Comparison of ENCODE assay signal across 8 mouse cellular contexts in genomic region chr7:45413864-45414739, GRCm38 (mm10). TPM values are rescaled to one million over a fixed set of nuclear protein-coding genes. Genes with fewer than 3 reads are reported as not detected.
DNase-seq lines count a peak whose midpoint lies in the region; ATAC-seq and TF ChIP-seq lines count a peak whose summit lies in the region.

No protein-coding gene starts in this region.

- peaks cover 27% of the 10 kb centered on the region for H3K4me1 ChIP-seq in thymus, adult 2 months (replicated peaks; ENCODE audit: control insufficient read depth, insufficient read depth, low read length)
- peaks cover 6% of the 10 kb centered on the region; the same call in 1 of the 2 replicates for H3K4me1 ChIP-seq in forebrain, postnatal 0 days (ENCODE audit: insufficient read depth)
- peaks cover 36% of the 10 kb centered on the region for H3K4me1 ChIP-seq in limb, embryonic 13.5 days
- H3K4me1 ChIP-seq in midbrain, embryonic 15.5 days, result peaks cover 11% of the 10 kb centered on the region

- peak overlapping the region; percentile 83 for H3K4me2 ChIP-seq in forebrain, postnatal 0 days (ENCODE audit: low read depth)
- H3K4me2 ChIP-seq in limb, embryonic 13.5 days (replicated peaks), result peak overlapping the region; percentile 82
- H3K4me2 ChIP-seq in midbrain, embryonic 15.5 days, result peak overlapping the region; percentile 88

- H3K36me3 ChIP-seq in thymus, adult 2 months (ENCODE audit: control insufficient read depth, insufficient read depth, low read length), result no peaks in the 10 kb centered on the region
- H3K36me3 ChIP-seq in forebrain, postnatal 0 days (ENCODE audit: insufficient read depth), result no peaks in the 10 kb centered on the region
- no peaks in the 10 kb centered on the region for H3K36me3 ChIP-seq in limb, embryonic 13.5 days
- H3K36me3 ChIP-seq in midbrain, embryonic 15.5 days (replicated peaks), result no peaks in the 10 kb centered on the region

- intact Hi-C loops in left cerebral cortex, postnatal 10 days (cut with DNase I), result no loop called here

- no peak overlapping the region for H3K27ac ChIP-seq in thymus, adult 2 months (ENCODE audit: control insufficient read depth, insufficient read depth, low read length)
- no peak overlapping the region for H3K27ac ChIP-seq in forebrain, postnatal 0 days (ENCODE audit: low read depth, low read length)
- H3K27ac ChIP-seq in limb, embryonic 13.5 days, result peak overlapping the region; percentile 45; the same call in 1 of the 2 replicates
- no peak overlapping the region for H3K27ac ChIP-seq in midbrain, embryonic 15.5 days

- no peak for TF ChIP-seq CTCF in thymus, adult 2 months (IDR thresholded peaks at IDR 0.05; ENCODE audit: borderline replicate concordance, control insufficient read depth, extremely low read depth, insufficient read depth, low read length, poor library complexity)
- no peak for TF ChIP-seq CTCF in forebrain, postnatal 0 days (IDR thresholded peaks at IDR 0.05; ENCODE audit: low read depth)

- no peaks in the 10 kb centered on the region for H3K9me3 ChIP-seq in forebrain, postnatal 0 days (ENCODE audit: low read length)
- H3K9me3 ChIP-seq in limb, embryonic 13.5 days, result no peaks in the 10 kb centered on the region
- H3K9me3 ChIP-seq in midbrain, embryonic 15.5 days, result no peaks in the 10 kb centered on the region

- WGBS in thymus, adult 2 months, result 3% methylated on average over 27 of the region's 27 CpGs
- WGBS in forebrain, postnatal 0 days, result 3% methylated on average over 26 of the region's 27 CpGs
- WGBS in limb, embryonic 13.5 days, result 1% methylated on average over 27 of the region's 27 CpGs
- WGBS in midbrain, embryonic 15.5 days, result 2% methylated on average over 26 of the region's 27 CpGs

- ATAC-seq in forebrain, postnatal 0 days, result no peak; the same call in 1 of the 2 replicates
- peak; percentile 36; the same call in 1 of the 2 replicates for ATAC-seq in limb, embryonic 13.5 days (ENCODE audit: low FRiP score, low read depth)
- ATAC-seq in midbrain, embryonic 15.5 days (replicated peaks), result peak; percentile 51

- TF ChIP-seq POLR2A in thymus, adult 2 months (IDR thresholded peaks at IDR 0.05; ENCODE audit: control insufficient read depth, extremely low read depth, insufficient read depth, low read length, poor library complexity), result no peak

- H3K9ac ChIP-seq in forebrain, postnatal 0 days, result peak overlapping the region; percentile 51
- peak overlapping the region; percentile 68 for H3K9ac ChIP-seq in limb, embryonic 13.5 days
- H3K9ac ChIP-seq in midbrain, embryonic 15.5 days, result peak overlapping the region; percentile 46

- DNase-seq in thymus, adult 2 months, result no peak
- no peak for DNase-seq in thymus, postnatal 25 days
- DNase-seq in forebrain, postnatal 0 days, result no peak
- DNase-seq in layer of hippocampus, postnatal 14 days (ENCODE audit: low spot score in 2 of 2), result no peak
- no peak for DNase-seq in left cerebral cortex, postnatal 10 days (ENCODE audit: extremely low spot score in 1 of 2, low spot score in 2 of 2)
- no peak for DNase-seq in ovary, postnatal 14 days (ENCODE audit: low spot score)

- peak overlapping the region; percentile 32 for H3K4me3 ChIP-seq in thymus, adult 2 months (ENCODE audit: control insufficient read depth, insufficient read depth, low read length)
- H3K4me3 ChIP-seq in forebrain, postnatal 0 days (ENCODE audit: low read depth, low read length), result peak overlapping the region; percentile 46
- H3K4me3 ChIP-seq in limb, embryonic 13.5 days, result peak overlapping the region; percentile 58
- peak overlapping the region; percentile 44 for H3K4me3 ChIP-seq in midbrain, embryonic 15.5 days

- peaks cover 23% of the 10 kb centered on the region for H3K27me3 ChIP-seq in thymus, adult 2 months (ENCODE audit: control insufficient read depth, insufficient read depth, low read length)
- peaks cover 83% of the 10 kb centered on the region for H3K27me3 ChIP-seq in forebrain, postnatal 0 days (ENCODE audit: insufficient read depth, low read length)
- peaks cover 99% of the 10 kb centered on the region for H3K27me3 ChIP-seq in limb, embryonic 13.5 days
- peaks cover 95% of the 10 kb centered on the region for H3K27me3 ChIP-seq in midbrain, embryonic 15.5 days (replicated peaks)

RNA-seq across cellular contexts. Expression of gene Ntf5, which starts 0.6 kb away (rescaled TPM):
- 2.1 and 3.0 TPM in 2 replicates for polyA plus RNA-seq in thymus, adult 2 months (2012; rRNA removed)
- 0.24 TPM in 1 of 2 replicates, not detected in the other for total RNA-seq in forebrain, postnatal 0 days (2014; rRNA removed)
- 0.07 and 0.11 TPM in 2 replicates for polyA plus RNA-seq in forebrain, postnatal 0 days (2015; fragmentation: Nextera tagmentation; extraction: Ambion mirVana)
- 3.0 and 3.2 TPM in 2 replicates for polyA plus RNA-seq in limb, embryonic 13.5 days (2015; fragmentation: Nextera tagmentation; extraction: Ambion mirVana)
- polyA plus RNA-seq in midbrain, embryonic 15.5 days (2015; fragmentation: Nextera tagmentation; extraction: Ambion mirVana), result 0.10 TPM in 1 of 2 replicates, not detected in the other
- under 1 TPM in 1 of 2 experiments, not detected in 1; 0.31 TPM for total RNA-seq in layer of hippocampus, postnatal 14 days (2021)
- not detected for total RNA-seq in left cerebral cortex, postnatal 10 days (2021)

RNA-seq across cellular contexts. Expression of gene Lhb, which starts 6.5 kb away (rescaled TPM):
- 0.80 and 0.96 TPM in 2 replicates for polyA plus RNA-seq in thymus, adult 2 months (2012; rRNA removed)
- total RNA-seq in forebrain, postnatal 0 days (2014; rRNA removed), result 0.43 TPM in 1 of 2 replicates, not detected in the other
- 0.36 and 1.0 TPM in 2 replicates for polyA plus RNA-seq in forebrain, postnatal 0 days (2015; fragmentation: Nextera tagmentation; extraction: Ambion mirVana)
- 0.40 TPM in 1 of 2 replicates, not detected in the other for polyA plus RNA-seq in limb, embryonic 13.5 days (2015; fragmentation: Nextera tagmentation; extraction: Ambion mirVana)
- 0.45 and 0.63 TPM in 2 replicates for polyA plus RNA-seq in midbrain, embryonic 15.5 days (2015; fragmentation: Nextera tagmentation; extraction: Ambion mirVana)
- total RNA-seq in layer of hippocampus, postnatal 14 days (2021), result under 1 TPM in 1 of 2 experiments, not detected in 1; 0.69 TPM
- total RNA-seq in left cerebral cortex, postnatal 10 days (2021), result not detected

RNA-seq across cellular contexts. Expression of gene Kcna7, which starts 8.6 kb away (rescaled TPM):
- polyA plus RNA-seq in thymus, adult 2 months (2012; rRNA removed), result 0.68 and 1.1 TPM in 2 replicates
- total RNA-seq in forebrain, postnatal 0 days (2014; rRNA removed), result 0.14 TPM in 1 of 2 replicates, not detected in the other
- polyA plus RNA-seq in forebrain, postnatal 0 days (2015; fragmentation: Nextera tagmentation; extraction: Ambion mirVana), result not detected in 2 replicates
- 0.09 TPM in 1 of 2 replicates, not detected in the other for polyA plus RNA-seq in limb, embryonic 13.5 days (2015; fragmentation: Nextera tagmentation; extraction: Ambion mirVana)
- not detected in 2 replicates for polyA plus RNA-seq in midbrain, embryonic 15.5 days (2015; fragmentation: Nextera tagmentation; extraction: Ambion mirVana)
- not detected for total RNA-seq in layer of hippocampus, postnatal 14 days (2021)
- total RNA-seq in left cerebral cortex, postnatal 10 days (2021), result not detected

RNA-seq across cellular contexts. Expression of gene Snrnp70, which starts 18.6 kb away (rescaled TPM):
- 693 and 725 TPM in 2 replicates for polyA plus RNA-seq in thymus, adult 2 months (2012; rRNA removed)
- total RNA-seq in forebrain, postnatal 0 days (2014; rRNA removed), result 247 and 310 TPM in 2 replicates
- polyA plus RNA-seq in forebrain, postnatal 0 days (2015; fragmentation: Nextera tagmentation; extraction: Ambion mirVana), result 116 and 124 TPM in 2 replicates
- polyA plus RNA-seq in limb, embryonic 13.5 days (2015; fragmentation: Nextera tagmentation; extraction: Ambion mirVana), result 262 and 283 TPM in 2 replicates
- polyA plus RNA-seq in midbrain, embryonic 15.5 days (2015; fragmentation: Nextera tagmentation; extraction: Ambion mirVana), result 202 and 214 TPM in 2 replicates
- total RNA-seq in layer of hippocampus, postnatal 14 days (2021), result 100 to 1,000 TPM; 386 to 456 TPM
- total RNA-seq in left cerebral cortex, postnatal 10 days (2021), result 100 to 1,000 TPM; 352 to 384 TPM

RNA-seq across cellular contexts. Expression of gene Gys1, which starts 20.5 kb away (rescaled TPM):
- 35.2 and 35.5 TPM in 2 replicates for polyA plus RNA-seq in thymus, adult 2 months (2012; rRNA removed)
- 9.8 and 11.4 TPM in 2 replicates for total RNA-seq in forebrain, postnatal 0 days (2014; rRNA removed)
- polyA plus RNA-seq in forebrain, postnatal 0 days (2015; fragmentation: Nextera tagmentation; extraction: Ambion mirVana), result 8.6 and 12.3 TPM in 2 replicates
- 41.7 and 45.9 TPM in 2 replicates for polyA plus RNA-seq in limb, embryonic 13.5 days (2015; fragmentation: Nextera tagmentation; extraction: Ambion mirVana)
- polyA plus RNA-seq in midbrain, embryonic 15.5 days (2015; fragmentation: Nextera tagmentation; extraction: Ambion mirVana), result 21.0 and 22.7 TPM in 2 replicates
- total RNA-seq in layer of hippocampus, postnatal 14 days (2021), result 10 to 100 TPM; 17.7 to 18.7 TPM
- 10 to 100 TPM; 16.9 to 17.3 TPM for total RNA-seq in left cerebral cortex, postnatal 10 days (2021)
